Mouse (Mus musculus) ES-Bruce4 (cell line): ENCODE results near the gene Fam43a.

Experiments used
- CTCF ChIP-seq: IDR thresholded peaks from one replicate; pipeline ENCODE4 v1.8.1; 2011; ENCODE audit warnings: low read depth, low read length
- EP300 ChIP-seq: IDR thresholded peaks from 2 replicates; pipeline ENCODE4 v1.6.1; 2011; ENCODE audit warnings: low read depth, low read length; ENCODE audit not compliant: insufficient read depth
- POLR2A ChIP-seq: IDR thresholded peaks from one replicate; pipeline ENCODE4 v1.8.1; 2011; ENCODE audit warnings: low read length; ENCODE audit not compliant: insufficient read depth

GRCm38 (mm10) chr16:30640591-30640990, 41.1 kb downstream of the Fam43a start:
- TF ChIP-seq CTCF, result no peak
- TF ChIP-seq POLR2A, result no peak
- no peak for TF ChIP-seq EP300
